Mouse (Mus musculus): ENCODE data around the gene Tespa1. TPM values are rescaled to one million over a fixed set of nuclear protein-coding genes. Genes with fewer than 3 reads are reported as not detected.

The Tespa1 gene
- polyA plus RNA-seq (2014; fragmentation: Illumina TruSeq; extraction: RNeasy Lipid Tissue Mini Kit (QIAGEN cat#74804); ENCODE audit: low read depth, low replicate concordance), result not detected

GRCm38 (mm10) chr10:130322637-130323036 lies at the start of gene Tespa1:
Gene Tespa1 (plus strand): TSS chr10:130322870.

GRCm38 (mm10) chr10:130280066-130280465 lies 42.6 kb upstream of the Tespa1 start, which contains the start of gene Neurod4:
Gene Neurod4 (minus strand): TSS chr10:130280240.

GRCm38 (mm10) chr10:130394232-130394631 lies 71.6 kb downstream of the Tespa1 start, which contains the start of gene Vmn2r84:
Gene Vmn2r84 (minus strand): TSS chr10:130394332.

Other genes with a start within 250 kb of the Tespa1 start
- gene Olfr823, start 207.5 kb upstream of the Tespa1 start, polyA plus RNA-seq (2014; fragmentation: Illumina TruSeq; extraction: RNeasy Lipid Tissue Mini Kit (QIAGEN cat#74804); ENCODE audit: low read depth, low replicate concordance), result not detected
- not detected for gene Olfr824, start 192.9 kb upstream of the Tespa1 start, polyA plus RNA-seq (2014; fragmentation: Illumina TruSeq; extraction: RNeasy Lipid Tissue Mini Kit (QIAGEN cat#74804); ENCODE audit: low read depth, low replicate concordance)
- not detected for gene Olfr825, start 156.1 kb upstream of the Tespa1 start, polyA plus RNA-seq (2014; fragmentation: Illumina TruSeq; extraction: RNeasy Lipid Tissue Mini Kit (QIAGEN cat#74804); ENCODE audit: low read depth, low replicate concordance)
- gene Olfr826, start 138.7 kb upstream of the Tespa1 start, polyA plus RNA-seq (2014; fragmentation: Illumina TruSeq; extraction: RNeasy Lipid Tissue Mini Kit (QIAGEN cat#74804); ENCODE audit: low read depth, low replicate concordance), result not detected
- not detected for gene Olfr827, start 108.5 kb upstream of the Tespa1 start, polyA plus RNA-seq (2014; fragmentation: Illumina TruSeq; extraction: RNeasy Lipid Tissue Mini Kit (QIAGEN cat#74804); ENCODE audit: low read depth, low replicate concordance)
- not detected for gene Neurod4, start 42.6 kb upstream of the Tespa1 start, polyA plus RNA-seq (2014; fragmentation: Illumina TruSeq; extraction: RNeasy Lipid Tissue Mini Kit (QIAGEN cat#74804); ENCODE audit: low read depth, low replicate concordance)
- not detected for gene Vmn2r84, start 71.5 kb downstream of the Tespa1 start, polyA plus RNA-seq (2014; fragmentation: Illumina TruSeq; extraction: RNeasy Lipid Tissue Mini Kit (QIAGEN cat#74804); ENCODE audit: low read depth, low replicate concordance)
- not detected for gene Vmn2r85, start 106.8 kb downstream of the Tespa1 start, polyA plus RNA-seq (2014; fragmentation: Illumina TruSeq; extraction: RNeasy Lipid Tissue Mini Kit (QIAGEN cat#74804); ENCODE audit: low read depth, low replicate concordance)
- gene Vmn2r86, start 133.2 kb downstream of the Tespa1 start, polyA plus RNA-seq (2014; fragmentation: Illumina TruSeq; extraction: RNeasy Lipid Tissue Mini Kit (QIAGEN cat#74804); ENCODE audit: low read depth, low replicate concordance), result not detected
- gene Vmn2r87, start 174.5 kb downstream of the Tespa1 start, polyA plus RNA-seq (2014; fragmentation: Illumina TruSeq; extraction: RNeasy Lipid Tissue Mini Kit (QIAGEN cat#74804); ENCODE audit: low read depth, low replicate concordance), result not detected